Mouse (Mus musculus): Measurements from ENCODE around the gene Radil. TPM values are rescaled to one million over a fixed set of nuclear protein-coding genes. Genes with fewer than 3 reads are reported as not detected.

Radil gene
- total RNA-seq, 1 experiment from 2014 or later = 8.1 TPM

DNA sequence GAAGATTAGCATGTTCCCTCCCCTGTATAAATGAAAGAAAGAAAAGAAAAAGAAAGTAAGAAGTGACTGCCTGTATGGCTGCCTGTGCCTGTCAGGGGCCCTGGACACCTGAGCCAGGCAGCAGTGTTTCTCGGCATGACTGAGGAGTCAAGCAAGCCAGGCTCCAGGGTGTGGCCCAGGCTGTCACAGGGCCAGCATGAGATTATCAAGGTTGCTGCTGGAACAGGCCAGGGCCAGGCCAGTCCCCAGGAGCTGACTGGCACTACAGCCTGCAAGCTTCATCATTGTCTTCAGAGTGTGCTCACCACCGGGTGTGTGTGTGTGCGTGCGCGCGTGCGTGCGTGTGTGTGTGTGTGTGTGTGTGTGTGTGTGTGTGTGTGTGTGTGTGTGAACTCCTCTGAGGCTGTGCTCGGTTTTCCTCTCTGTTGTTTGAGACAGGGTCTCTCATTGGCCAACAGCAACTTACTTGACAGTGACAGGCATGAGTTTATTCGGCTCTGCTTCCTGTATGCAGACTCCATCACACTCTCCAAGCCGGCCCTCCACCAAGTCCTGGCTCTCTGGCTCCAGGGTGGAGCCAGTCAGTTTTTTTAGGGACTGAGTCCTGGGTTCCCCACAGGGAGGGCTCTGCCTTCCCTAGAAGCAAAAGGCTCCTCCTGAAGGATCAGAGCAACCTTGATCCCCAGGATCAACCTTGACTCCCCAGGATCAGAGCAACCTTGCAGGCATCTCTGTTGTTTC is 105.9 kb downstream of the Radil start:
- DNase-seq = peak; percentile 65

DNA sequence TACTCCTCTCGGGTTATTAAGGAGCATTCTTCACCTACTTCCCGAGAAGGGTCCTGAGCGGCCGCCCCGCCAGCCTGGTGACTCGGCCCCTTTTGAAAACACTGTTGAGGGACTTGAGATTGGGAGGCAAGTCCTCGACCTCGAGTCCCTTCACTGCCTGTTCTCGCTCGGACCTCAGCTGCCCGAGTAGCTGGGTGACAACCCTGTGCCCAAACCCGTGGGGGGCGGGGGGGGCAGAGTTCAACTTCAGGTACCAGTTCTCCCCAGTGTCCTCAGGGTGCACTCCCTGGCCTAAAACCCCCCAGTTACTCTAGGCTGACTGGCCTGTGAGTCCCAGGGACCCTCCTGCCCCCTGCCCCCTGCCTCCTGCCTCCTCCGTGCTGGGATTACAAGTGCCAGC is 106.9 kb downstream of the Radil start:
- no peak for DNase-seq

GRCm38 (mm10) chr5:142443514-142443913 is 107.4 kb downstream of the Radil start:
- no peak for DNase-seq

DNA sequence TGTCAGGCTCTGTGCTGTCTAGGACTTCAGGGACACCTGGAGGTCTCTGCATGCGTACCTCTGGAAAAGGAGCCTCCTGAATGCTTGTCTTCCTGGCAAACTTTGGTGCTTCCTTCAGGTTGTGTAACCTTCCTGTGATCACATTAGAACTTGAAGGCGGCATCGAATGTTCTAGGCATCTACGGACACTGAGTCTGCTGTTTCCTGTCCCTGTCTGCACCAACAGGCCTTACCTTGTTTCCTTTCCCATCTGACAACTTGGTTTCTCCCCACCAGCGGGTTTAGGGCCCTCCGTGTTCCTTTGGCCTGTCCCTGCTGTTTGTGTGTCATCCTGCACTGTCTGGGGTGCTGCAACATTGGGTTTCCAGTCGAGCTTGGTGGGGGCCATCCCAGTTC is 108.9 kb downstream of the Radil start:
- DNase-seq = no peak

DNA sequence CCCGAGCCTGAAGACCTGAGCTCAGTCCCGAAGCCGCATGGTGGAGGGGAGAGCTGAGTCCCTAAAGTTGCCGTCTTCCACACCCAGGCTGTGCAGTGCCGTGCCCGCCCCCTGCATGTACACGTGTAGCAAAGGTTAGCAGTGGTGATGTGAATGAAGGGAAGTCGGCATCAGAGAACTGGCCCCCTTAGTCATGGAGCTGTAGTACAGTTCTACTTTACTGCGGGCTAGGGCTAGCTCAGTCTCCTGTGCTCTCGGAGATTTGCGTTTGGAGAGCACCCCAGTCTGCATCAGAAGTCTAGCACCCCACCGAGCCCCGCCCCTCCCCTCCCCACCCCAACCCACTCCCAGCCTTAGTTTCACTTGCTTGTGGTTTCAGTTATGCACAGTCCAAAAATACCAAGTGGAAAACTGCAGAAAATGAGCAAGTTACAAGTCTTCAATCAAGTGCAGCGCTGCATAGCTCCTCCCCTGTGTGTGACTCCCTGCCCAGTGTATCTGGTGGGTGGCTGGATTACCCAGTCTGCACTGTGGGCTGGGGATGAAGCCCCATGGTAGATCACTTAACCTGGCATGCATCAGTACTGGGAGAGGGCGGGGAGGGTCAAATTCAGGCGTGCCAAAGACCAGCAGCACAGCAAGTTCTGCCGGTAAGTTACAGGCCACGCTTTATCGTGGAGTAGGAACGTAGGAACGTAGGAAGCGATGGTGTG is 109.4 kb downstream of the Radil start:
- DNase-seq = no peak

DNA sequence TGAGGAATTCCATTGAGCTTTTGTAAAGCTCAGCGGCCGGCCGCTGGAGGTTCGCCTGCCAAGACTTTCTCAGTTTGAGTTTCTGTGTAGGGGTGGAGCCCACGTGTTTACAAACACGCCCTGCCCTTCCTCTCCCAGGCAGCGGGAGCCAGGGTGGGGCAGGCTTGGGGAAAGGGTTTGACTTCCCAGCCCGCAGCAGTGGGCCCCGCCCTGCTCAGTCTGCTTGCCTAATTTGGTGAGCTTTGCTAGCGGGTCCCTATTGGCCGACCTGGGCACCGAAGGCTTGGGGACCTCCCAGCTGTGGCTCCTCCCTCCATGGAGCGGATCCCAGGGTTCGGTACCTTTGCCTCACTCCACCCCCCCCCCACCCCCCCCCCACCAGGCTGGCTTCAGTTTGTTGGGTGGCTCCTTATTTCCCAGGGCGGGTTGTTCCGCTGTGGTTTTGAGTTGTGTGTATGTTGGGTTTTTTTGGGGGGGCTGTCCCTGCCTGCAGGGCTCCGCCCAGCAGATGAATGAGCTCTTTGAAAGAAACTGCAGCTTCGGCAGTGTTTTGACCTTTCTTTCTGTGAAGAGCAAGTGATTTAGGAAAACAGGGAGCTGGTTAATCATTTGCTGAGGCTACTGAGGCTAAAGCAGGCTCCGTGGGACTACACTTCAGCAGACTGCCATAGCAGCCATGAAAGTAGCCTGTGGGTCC is 110.3 kb downstream of the Radil start:
- DNase-seq = peak; percentile 90

DNA sequence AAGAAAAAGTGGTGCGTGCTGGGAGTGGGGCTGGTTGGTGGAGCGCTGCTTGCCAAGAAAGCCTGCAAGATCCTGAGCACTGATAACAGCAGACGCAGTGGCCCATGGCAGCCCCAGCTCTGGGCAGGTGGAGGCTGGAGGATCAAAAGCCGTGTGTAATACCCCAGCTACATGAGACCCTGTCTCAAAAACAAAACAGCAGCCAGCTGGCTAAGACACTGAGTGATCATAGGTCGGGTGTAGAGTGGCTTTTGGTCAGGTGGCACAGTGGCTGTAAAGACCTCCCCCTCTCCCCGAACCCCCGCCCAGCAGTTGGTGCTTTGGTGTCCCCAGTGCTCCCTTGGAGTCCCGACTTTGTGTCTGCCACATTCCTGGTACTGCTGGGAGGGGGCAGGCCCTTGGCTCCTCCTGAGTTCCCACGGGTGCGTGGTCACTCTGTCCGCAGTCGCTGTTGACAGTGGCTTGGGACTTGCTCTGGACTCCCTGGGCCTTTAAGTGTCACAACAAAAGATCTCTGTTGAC is 110.9 kb downstream of the Radil start:
- DNase-seq = peak; percentile 27

DNA sequence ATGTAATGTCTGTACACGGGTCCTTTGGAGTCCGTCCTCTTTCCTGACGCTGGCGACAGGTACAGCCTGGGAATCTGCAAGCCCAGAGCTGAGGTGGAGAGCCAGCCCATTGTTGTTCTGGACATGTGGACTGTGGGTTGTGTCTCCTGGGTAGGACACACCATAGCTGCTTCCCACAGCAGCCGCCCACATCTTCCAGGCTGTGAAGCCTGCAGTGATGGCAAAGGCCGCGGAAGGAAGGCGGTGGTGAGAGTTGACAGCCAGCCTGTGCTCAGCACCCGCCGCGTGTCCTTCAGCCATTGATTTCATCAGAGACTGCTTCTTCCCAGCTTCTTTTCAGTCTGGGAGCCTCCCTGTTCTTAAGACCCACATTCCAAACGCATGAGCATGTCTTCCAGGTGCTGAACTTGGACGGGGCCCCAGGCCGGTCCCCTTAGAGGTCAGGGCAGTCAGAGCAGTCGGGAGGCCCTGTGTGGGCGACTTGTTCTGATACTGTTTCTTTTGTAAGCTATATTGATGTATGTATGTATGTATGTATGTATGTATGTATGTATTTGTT is 112.4 kb downstream of the Radil start:
- no peak for DNase-seq

DNA sequence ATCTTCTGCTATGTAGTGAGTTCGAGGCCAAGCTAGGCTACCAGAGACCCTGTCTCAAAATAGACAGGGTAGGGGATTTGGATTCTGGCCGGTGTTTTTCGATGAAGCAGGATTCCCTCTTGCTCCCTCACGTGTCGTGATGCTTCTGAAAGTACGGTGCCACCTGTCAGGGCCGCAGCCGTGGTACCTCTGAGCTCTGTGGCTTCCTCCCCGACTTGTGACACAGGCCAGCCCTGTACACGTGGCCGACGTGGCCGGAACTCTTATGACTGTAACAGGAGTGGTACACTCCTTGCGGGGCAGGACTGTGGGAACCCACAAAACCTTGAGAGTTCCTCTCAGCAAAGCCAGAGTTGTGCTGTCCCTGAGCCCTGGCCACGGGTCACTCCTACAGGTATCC is 115.2 kb downstream of the Radil start:
- DNase-seq = no peak

Other genes with a start within 250 kb of the Radil start
- 24.2 and 27.3 TPM in 2 replicates for gene Foxk1, start 149.6 kb downstream of the Radil start, total RNA-seq (2021)
- 17.7 and 28.4 TPM in 2 replicates for gene Ap5z1, start 87.2 kb downstream of the Radil start, total RNA-seq (2021)
- gene Papolb, start 21.0 kb downstream of the Radil start, total RNA-seq (2021) = 0.19 and 0.30 TPM in 2 replicates
- 28.5 and 32.3 TPM in 2 replicates for gene Mmd2, start 57.7 kb upstream of the Radil start, total RNA-seq (2021)
- gene Wipi2, start 76.6 kb upstream of the Radil start, total RNA-seq (2021) = 93.2 and 98.2 TPM in 2 replicates
- 15.7 and 21.9 TPM in 2 replicates for gene Slc29a4, start 141.4 kb upstream of the Radil start, total RNA-seq (2021)

Measured in adrenal gland, postnatal 25 days (tissue).